Mouse (Mus musculus): ENCODE results near the gene Ralb. TPM values are rescaled to one million over a fixed set of nuclear protein-coding genes. Genes with fewer than 3 reads are reported as not detected.
A peak's percentile ranks its signal among the peaks of the same experiment; 100 is the strongest.

Ralb gene
- polyA plus RNA-seq, 1 experiment from 2014 or later, result 30.9 TPM

DNA sequence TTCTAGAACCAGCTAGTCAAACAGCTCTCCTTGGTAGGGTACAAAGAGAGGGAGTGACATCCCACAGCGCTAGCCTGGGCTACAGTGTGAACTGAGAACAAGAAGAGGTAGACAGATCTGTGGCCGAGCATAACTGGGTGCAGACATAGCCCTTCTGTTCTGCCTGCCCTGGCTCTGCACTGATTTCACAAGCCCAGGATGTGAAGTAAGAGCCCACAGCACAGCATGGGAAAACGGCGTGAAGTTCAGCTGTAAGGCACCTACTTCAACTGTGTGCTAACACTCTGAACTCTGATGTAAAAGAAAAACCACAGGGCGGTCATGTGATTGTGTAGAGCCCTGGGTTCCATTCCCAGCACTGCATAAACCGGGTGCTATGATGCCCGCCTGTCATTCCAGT is 29.9 kb downstream of the Ralb start:
- no peak for TF ChIP-seq CTCF (IDR thresholded peaks at IDR 0.05; ENCODE audit: low read depth)
- no peak for TF ChIP-seq EP300 (IDR thresholded peaks at IDR 0.05; ENCODE audit: low read depth)
- no peak overlapping the region for H3K4me3 ChIP-seq (ENCODE audit: low read depth, low read length)
- H3K9ac ChIP-seq (replicated peaks), result no peak overlapping the region
- H3K9me3 ChIP-seq (ENCODE audit: low read length), result no peaks in the 10 kb centered on the region
- no peaks in the 10 kb centered on the region for H3K27me3 ChIP-seq (ENCODE audit: insufficient read depth, low read length)
- peaks cover 53% of the 10 kb centered on the region for H3K36me3 ChIP-seq (replicated peaks; ENCODE audit: insufficient read depth, low read length)
- no peak for DNase-seq
- no peak overlapping the region for H3K27ac ChIP-seq (ENCODE audit: low read depth)
- H3K4me1 ChIP-seq (ENCODE audit: insufficient read depth), result peaks cover 7% of the 10 kb centered on the region; the same call in 1 of the 2 replicates
- H3K4me2 ChIP-seq (ENCODE audit: low read depth, low read length), result no peak overlapping the region
- WGBS (ENCODE audit: insufficient replicate concordance), result 64% methylated on average over 7 of the region's 7 CpGs
- ATAC-seq, result peak; percentile 29; the same call in 1 of the 2 replicates

DNA sequence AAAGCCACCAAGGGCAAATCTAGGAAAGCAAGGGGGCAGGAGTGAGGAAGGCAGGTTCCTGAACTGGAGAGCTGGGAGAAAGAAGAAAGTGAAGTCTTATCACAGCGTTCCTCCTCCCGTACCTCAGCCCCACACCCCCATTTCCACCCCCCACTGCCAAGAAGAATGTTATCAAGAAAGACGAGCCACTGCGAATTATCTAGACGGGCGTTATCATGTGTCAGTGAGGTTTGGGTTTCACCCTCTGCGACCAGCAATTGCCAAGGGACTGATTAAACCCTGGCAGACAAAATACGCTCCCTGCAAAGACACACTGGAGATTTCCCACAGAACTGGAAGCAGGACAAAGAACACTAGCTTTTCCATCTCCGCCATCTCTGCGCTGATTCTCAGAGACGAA is 31.9 kb downstream of the Ralb start:
- Histone ChIP-seq H3K4me2 (ENCODE audit: low read depth, low read length) (no peak overlapping the region), H3K9me3 (ENCODE audit: low read length) (no peaks in the 10 kb centered on the region), H3K4me1 (ENCODE audit: insufficient read depth) (peaks cover 7% of the 10 kb centered on the region; the same call in 1 of the 2 replicates), H3K36me3 (replicated peaks; ENCODE audit: insufficient read depth, low read length) (peaks cover 50% of the 10 kb centered on the region), H3K9ac (replicated peaks) (no peak overlapping the region), H3K27me3 (ENCODE audit: insufficient read depth, low read length) (no peaks in the 10 kb centered on the region), H3K4me3 (ENCODE audit: low read depth, low read length) (no peak overlapping the region), H3K27ac (ENCODE audit: low read depth) (no peak overlapping the region)
- ATAC-seq (no peak), DNase-seq (no peak)
- no peak for TF ChIP-seq EP300 (IDR thresholded peaks at IDR 0.05; ENCODE audit: low read depth)
- no peak for TF ChIP-seq CTCF (IDR thresholded peaks at IDR 0.05; ENCODE audit: low read depth)
- WGBS (ENCODE audit: insufficient replicate concordance), result 47% methylated on average over 11 of the region's 11 CpGs

DNA sequence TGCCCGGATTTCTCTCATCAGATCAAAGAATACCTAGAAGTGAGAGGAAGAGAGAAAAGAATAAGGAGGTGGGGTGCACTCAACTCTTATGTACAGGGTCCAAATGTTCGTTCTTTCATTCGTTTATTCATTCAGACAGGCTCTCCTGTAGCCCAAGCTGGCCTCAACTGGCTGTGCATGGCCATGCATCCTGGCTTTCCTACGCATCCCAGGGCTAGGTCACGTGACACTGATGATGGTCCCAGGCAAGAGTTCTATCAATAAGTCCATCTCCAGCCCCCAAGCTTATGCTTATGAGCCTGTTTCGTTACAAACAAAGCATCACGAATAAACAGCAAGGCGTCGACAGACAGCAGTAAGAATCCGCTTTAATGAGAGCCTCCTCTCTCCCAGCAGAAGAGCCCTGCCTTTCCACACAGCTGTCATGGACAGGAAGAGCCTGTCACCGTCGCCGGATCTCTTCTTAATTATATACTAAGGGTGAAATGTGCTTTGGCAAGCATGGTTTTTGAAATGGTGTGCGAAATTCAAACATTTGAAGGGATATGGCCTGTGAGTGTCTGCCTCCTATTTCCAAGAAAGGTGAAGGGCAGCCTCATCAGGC is 32.7 kb downstream of the Ralb start:
- Histone ChIP-seq H3K4me1 (ENCODE audit: insufficient read depth) (peaks cover 7% of the 10 kb centered on the region; the same call in 1 of the 2 replicates), H3K9ac (replicated peaks) (no peak overlapping the region), H3K9me3 (ENCODE audit: low read length) (no peaks in the 10 kb centered on the region), H3K27ac (ENCODE audit: low read depth) (no peak overlapping the region), H3K4me2 (ENCODE audit: low read depth, low read length) (no peak overlapping the region), H3K27me3 (ENCODE audit: insufficient read depth, low read length) (no peaks in the 10 kb centered on the region), H3K4me3 (ENCODE audit: low read depth, low read length) (no peak overlapping the region), H3K36me3 (replicated peaks; ENCODE audit: insufficient read depth, low read length) (peaks cover 44% of the 10 kb centered on the region)
- 74% methylated on average over 14 of the region's 14 CpGs for WGBS (ENCODE audit: insufficient replicate concordance)
- no peak for DNase-seq
- TF ChIP-seq CTCF (IDR thresholded peaks at IDR 0.05; ENCODE audit: low read depth) (no peak), EP300 (IDR thresholded peaks at IDR 0.05; ENCODE audit: low read depth) (no peak)
- ATAC-seq, result no peak

DNA sequence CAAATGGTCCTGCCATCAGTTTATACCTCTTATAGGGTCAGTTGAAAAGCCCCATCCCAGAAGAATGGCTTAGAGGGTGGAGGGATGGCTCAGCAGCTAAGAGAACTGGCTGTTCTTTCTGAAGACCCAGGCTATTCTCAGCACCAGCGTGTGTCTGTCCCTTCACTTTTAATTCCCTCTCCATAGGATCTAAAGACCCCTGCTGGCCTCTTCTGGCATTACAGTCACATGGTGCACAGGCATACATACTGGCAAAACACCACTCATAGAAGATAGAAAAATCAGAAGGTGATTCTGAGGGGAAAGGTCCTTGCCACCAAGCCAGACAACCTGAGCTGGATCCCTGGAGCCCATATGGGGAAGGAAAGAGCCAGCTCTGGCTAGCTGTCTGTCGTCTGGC is 41.2 kb downstream of the Ralb start:
- Histone ChIP-seq H3K36me3 (replicated peaks; ENCODE audit: insufficient read depth, low read length) (no peaks in the 10 kb centered on the region), H3K4me3 (ENCODE audit: low read depth, low read length) (no peak overlapping the region), H3K27me3 (ENCODE audit: insufficient read depth, low read length) (no peaks in the 10 kb centered on the region), H3K27ac (ENCODE audit: low read depth) (no peak overlapping the region), H3K9ac (replicated peaks) (no peak overlapping the region), H3K4me1 (ENCODE audit: insufficient read depth) (no peaks in the 10 kb centered on the region), H3K4me2 (ENCODE audit: low read depth, low read length) (no peak overlapping the region), H3K9me3 (ENCODE audit: low read length) (no peaks in the 10 kb centered on the region)
- DNase-seq, result peak; percentile 68
- 37% methylated on average over 2 of the region's 2 CpGs for WGBS (ENCODE audit: insufficient replicate concordance)
- TF ChIP-seq EP300 (IDR thresholded peaks at IDR 0.05; ENCODE audit: low read depth), result no peak
- peak; percentile 72 for TF ChIP-seq CTCF (IDR thresholded peaks at IDR 0.05; ENCODE audit: low read depth)
- no peak for ATAC-seq

DNA sequence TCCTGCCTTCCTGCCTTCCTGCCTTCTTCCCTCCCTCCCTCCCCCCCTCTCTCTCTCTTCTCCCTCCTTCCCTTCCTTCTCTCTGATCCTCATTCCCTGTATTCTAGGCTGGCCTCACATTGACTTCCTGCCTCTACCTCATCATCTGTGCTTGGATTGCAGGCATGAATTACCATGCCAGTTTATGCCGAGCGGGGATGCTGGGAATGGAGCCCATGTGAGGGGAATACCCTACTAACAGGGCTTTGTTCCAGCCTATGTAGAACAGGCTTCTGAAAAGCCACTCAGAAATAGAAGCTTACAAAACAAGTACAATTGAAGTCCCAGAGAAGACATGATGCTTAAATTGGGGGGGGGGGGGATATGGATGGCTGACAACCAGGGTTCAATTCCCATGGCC is 44.5 kb downstream of the Ralb start:
- H3K27ac ChIP-seq (ENCODE audit: low read depth), result no peak overlapping the region
- no peaks in the 10 kb centered on the region for H3K36me3 ChIP-seq (replicated peaks; ENCODE audit: insufficient read depth, low read length)
- 77% methylated on average over 2 of the region's 2 CpGs for WGBS (ENCODE audit: insufficient replicate concordance)
- no peak for TF ChIP-seq EP300 (IDR thresholded peaks at IDR 0.05; ENCODE audit: low read depth)
- TF ChIP-seq CTCF (IDR thresholded peaks at IDR 0.05; ENCODE audit: low read depth), result no peak
- no peak for ATAC-seq
- no peaks in the 10 kb centered on the region for H3K27me3 ChIP-seq (ENCODE audit: insufficient read depth, low read length)
- no peaks in the 10 kb centered on the region for H3K9me3 ChIP-seq (ENCODE audit: low read length)
- no peak for DNase-seq
- H3K9ac ChIP-seq (replicated peaks), result no peak overlapping the region
- no peak overlapping the region for H3K4me3 ChIP-seq (ENCODE audit: low read depth, low read length)
- no peak overlapping the region for H3K4me2 ChIP-seq (ENCODE audit: low read depth, low read length)
- H3K4me1 ChIP-seq (ENCODE audit: insufficient read depth), result peaks cover 6% of the 10 kb centered on the region; the same call in 1 of the 2 replicates

DNA sequence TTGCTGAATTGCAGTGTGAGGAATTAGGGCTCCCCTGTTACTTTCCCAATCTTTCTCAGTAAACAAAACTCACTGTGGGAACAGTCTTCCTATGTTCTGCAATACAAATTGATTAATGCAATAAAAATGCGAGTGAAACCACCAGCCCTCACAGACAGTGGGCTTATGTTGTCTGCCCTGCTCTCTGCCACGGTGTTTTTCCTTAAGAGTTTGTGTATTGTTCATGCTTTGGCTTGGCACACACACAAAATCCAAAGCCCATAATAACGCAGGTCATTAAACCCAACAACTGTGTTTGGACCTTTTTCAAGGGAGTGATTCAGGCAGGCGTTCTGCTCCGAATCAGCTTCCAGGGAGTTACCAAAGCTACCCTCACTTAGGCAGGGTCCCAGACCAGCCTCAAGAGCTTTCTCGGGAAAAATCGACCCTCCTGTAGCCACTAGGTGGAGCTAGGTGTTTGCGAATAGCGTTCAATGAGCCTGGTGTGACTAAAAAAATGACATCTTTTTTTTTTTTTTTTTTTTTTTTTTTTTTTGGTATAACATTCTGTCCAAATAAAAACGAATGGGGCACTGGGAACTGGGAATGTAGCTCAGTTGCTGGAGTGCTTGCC is 46.5 kb downstream of the Ralb start:
- H3K4me1 ChIP-seq (ENCODE audit: insufficient read depth), result peaks cover 6% of the 10 kb centered on the region; the same call in 1 of the 2 replicates
- no peak overlapping the region for H3K4me2 ChIP-seq (ENCODE audit: low read depth, low read length)
- no peaks in the 10 kb centered on the region for H3K9me3 ChIP-seq (ENCODE audit: low read length)
- no peak for ATAC-seq
- peak; percentile 53 for DNase-seq
- TF ChIP-seq CTCF (IDR thresholded peaks at IDR 0.05; ENCODE audit: low read depth), result peak; percentile 73
- TF ChIP-seq EP300 (IDR thresholded peaks at IDR 0.05; ENCODE audit: low read depth), result no peak
- no peaks in the 10 kb centered on the region for H3K27me3 ChIP-seq (ENCODE audit: insufficient read depth, low read length)
- H3K36me3 ChIP-seq (replicated peaks; ENCODE audit: insufficient read depth, low read length), result no peaks in the 10 kb centered on the region
- H3K9ac ChIP-seq (replicated peaks), result no peak overlapping the region
- no peak overlapping the region for H3K27ac ChIP-seq (ENCODE audit: low read depth)
- 14% methylated on average over 10 of the region's 10 CpGs for WGBS (ENCODE audit: insufficient replicate concordance)
- H3K4me3 ChIP-seq (ENCODE audit: low read depth, low read length), result no peak overlapping the region

All from liver, postnatal 0 days (tissue).